Mouse (Mus musculus) Patski (cell line): ENCODE measurements around the gene Trappc10. TPM values are rescaled to one million over a fixed set of nuclear protein-coding genes. Genes with fewer than 3 reads are reported as not detected.

ENCODE experiments used
- ATAC-seq: fragments of 100-300 bp; one replicate; pipeline ENCODE4 v1.8.0; 2021
- CTCF ChIA-PET: fragments of 350-600 bp; sonication (Branson Sonifier 250); formaldehyde crosslinking; loops from one replicate; lab custom pipeline; 2022; ENCODE audit warnings: inconsistent platforms; lab: Charles Lee
- POLR2A ChIA-PET: fragments of 350-600 bp; sonication (Branson Sonifier 250); formaldehyde crosslinking; loops from one replicate; lab custom pipeline; 2022; ENCODE audit warnings: antibody characterized with exemption, inconsistent platforms; lab: Charles Lee
- DNase-seq: peaks from one replicate; pipeline ENCODE4 v3.0.0-alpha.2; 2011; ENCODE audit warnings: low read depth, low spot score
- H3K27me3 ChIP-seq: fragments of 371-371 bp; one replicate; pipeline ENCODE4 v1.5.1; 2021
- CTCF ChIP-seq: fragments of 100-300 bp; IDR thresholded peaks from one replicate; pipeline ENCODE4 v1.5.1; 2021
- in situ Hi-C: fragments of 300-500 bp; cut with MboI; formaldehyde crosslinking; loops from 3 replicates; pipeline ENCODE4 v1.11.1; 2018; ENCODE audit warnings: low pct_unique_long_range_greater_than_20kb, mixed read lengths
- polyA plus RNA-seq: library from polyadenylated mRNA; unstranded; gene quantifications from one replicate; pipeline ENCODE4 v1.2.3, GENCODE M21; 2021

Gene Trappc10
- polyA plus RNA-seq, 1 experiment from 2014 or later = 40.0 TPM

DNA sequence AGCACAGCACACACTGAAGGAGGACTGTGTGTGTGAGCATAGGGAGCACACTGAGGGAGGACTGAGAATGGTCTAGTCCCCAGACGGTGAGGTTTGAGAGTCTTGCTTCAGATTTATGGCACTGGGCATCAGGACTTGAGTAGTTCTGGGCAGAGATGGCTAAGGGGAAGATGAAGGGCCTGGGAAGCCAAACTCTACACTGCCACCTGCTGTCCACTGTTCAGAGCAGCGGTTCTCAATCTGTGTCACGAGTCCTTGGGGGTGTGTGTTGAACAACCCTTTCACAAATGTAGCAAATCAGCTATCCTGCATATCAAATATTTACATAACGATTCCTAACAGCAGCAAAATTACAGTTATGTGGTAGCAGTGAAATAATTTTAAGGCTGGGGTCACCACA lies 80.5 kb downstream of the Trappc10 start:
- CTCF ChIA-PET = interaction anchor here (1.1 to 5.7 kb wide), 5 partner anchors 11 to 146 kb away, joined by 3 to 41 read pairs (median 4); partner anchors contain the start of gene Pwp2
- POLR2A ChIA-PET = no interaction called here
- no peaks in the 10 kb centered on the region for H3K27me3 ChIP-seq
- in situ Hi-C loops = loop anchor here (5.0 kb wide), 2 partner anchors 87 to 132 kb away; no protein-coding TSS in a partner anchor
- ATAC-seq = no peak
- no peak for TF ChIP-seq CTCF
- no peak for DNase-seq

DNA sequence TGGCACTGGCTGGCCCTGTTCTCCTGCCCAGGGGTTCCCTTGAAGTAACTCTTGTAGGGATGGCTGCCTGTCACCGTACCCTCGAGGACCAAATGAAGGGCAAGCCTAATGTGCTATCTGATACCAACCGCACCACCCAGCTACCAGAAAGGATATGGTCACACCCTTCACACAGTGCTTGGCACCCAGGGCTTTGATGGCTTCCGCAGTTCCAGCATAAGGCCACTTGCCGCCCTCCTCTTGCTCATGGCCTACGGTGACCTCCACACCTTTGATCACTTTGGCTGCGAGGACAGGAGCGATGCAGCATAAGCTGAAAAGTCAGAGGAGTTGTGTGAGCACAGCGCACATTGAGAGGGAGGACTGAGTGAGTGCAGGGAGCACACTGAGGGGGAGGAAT lies 81.2 kb downstream of the Trappc10 start:
- ATAC-seq (no peak), DNase-seq (no peak)
- no peaks in the 10 kb centered on the region for H3K27me3 ChIP-seq
- TF ChIP-seq CTCF = no peak
- ChIA-PET CTCF (interaction anchor here (0.8 to 5.7 kb wide), 6 partner anchors 62 to 145 kb away, joined by 3 to 41 read pairs (median 10); partner anchors contain the start of gene Icosl), POLR2A (no interaction called here)
- in situ Hi-C loops = loop anchor here (5.0 kb wide), 2 partner anchors 86 to 131 kb away; no protein-coding TSS in a partner anchor

DNA sequence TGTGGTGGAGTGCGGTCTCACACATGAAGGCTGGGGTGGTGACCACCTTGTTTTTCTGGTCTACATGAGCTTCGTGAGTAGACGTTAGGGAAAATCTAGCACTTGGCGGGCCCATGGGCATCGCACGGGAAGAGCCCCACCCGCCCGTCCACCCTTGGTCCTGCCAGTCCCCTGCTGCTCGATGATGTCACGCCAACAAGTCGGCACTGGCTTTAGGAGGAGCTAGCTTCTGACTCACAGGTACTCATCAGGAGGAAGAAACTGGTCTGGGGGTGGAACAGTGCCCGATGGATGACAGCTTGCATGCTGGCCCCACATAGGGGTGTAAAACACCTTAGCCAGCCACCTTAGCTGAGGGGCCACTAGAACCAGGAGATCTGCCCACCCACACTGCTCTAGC lies 81.8 kb downstream of the Trappc10 start:
- H3K27me3 ChIP-seq = no peaks in the 10 kb centered on the region
- no peak for TF ChIP-seq CTCF
- in situ Hi-C loops = loop anchor here (5.0 kb wide), 2 partner anchors 85 to 130 kb away; no protein-coding TSS in a partner anchor
- ChIA-PET CTCF (interaction anchor here (0.8 to 5.7 kb wide), 6 partner anchors 12 to 158 kb away, joined by 3 to 41 read pairs (median 4); partner anchors contain the start of gene Icosl), POLR2A (no interaction called here)
- ATAC-seq (no peak), DNase-seq (no peak)

DNA sequence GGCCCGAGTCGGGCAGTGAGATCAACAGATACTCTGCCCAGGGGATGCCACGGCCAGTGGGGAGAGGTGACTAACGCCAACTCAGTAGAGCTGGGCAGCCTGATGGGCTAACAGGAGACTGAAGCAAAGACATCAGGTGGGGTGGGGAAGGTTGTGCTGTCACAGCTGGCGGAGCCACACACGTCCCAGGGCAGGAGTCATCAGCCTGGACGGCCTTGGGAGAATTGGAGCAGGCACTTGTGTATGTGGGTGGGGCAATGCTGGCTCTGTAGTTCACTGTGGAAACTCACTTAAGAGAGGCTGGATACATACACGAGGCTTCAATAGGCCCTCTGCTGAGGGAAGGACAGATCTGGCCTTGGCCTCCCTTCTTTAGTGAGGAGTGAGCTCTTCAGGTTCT lies 83.3 kb downstream of the Trappc10 start:
- POLR2A ChIA-PET = no interaction called here
- DNase-seq (no peak), ATAC-seq (no peak)
- no peak for TF ChIP-seq CTCF
- no peaks in the 10 kb centered on the region for H3K27me3 ChIP-seq
- in situ Hi-C loops = loop anchor here (5.0 kb wide), 2 partner anchors 84 to 129 kb away; no protein-coding TSS in a partner anchor
- CTCF ChIA-PET = interaction anchor here (0.8 to 5.7 kb wide), 5 partner anchors 9 to 143 kb away, joined by 3 to 41 read pairs (median 3); partner anchors contain the start of genes D10Jhu81e and Icosl

DNA sequence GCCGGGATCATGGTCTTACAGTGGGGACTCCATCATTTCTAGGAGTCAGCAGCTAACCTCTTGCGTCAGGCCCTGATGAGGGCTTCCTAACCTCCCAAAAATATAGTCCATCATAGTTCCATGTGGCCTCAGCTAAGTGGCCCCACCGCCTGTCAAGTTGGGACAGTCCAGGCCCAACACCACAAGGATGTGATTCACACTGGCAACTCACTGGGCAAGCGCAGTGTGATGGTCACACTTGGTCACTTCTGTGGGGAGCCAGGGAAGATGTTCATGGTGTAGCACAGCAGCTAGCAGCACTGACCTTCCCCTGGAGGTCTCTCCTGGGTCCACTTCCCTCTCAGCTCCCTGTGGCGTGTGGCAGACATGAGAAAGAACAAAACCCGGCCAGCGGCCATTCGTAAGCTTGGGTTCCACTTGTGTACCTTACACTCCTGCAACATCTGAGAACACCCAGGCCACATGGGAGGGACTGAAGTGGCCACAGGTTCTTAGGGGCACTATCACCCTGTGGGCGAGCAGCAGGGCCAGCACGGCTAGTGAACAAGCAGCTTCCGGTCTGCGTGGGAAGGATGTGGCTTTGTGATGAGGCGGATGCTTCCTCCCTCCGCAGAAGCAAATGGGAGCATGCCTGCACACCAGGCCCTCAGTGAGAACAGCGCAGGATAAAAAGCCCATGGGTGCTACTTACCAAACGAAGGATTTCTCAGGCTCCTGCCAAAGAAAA lies 83.9 kb downstream of the Trappc10 start:
- no peaks in the 10 kb centered on the region for H3K27me3 ChIP-seq
- DNase-seq = no peak
- TF ChIP-seq CTCF = no peak
- ChIA-PET CTCF (interaction anchor here (0.9 to 5.7 kb wide), 7 partner anchors 9 to 142 kb away, joined by 3 to 41 read pairs (median 4); partner anchors contain the start of gene D10Jhu81e), POLR2A (interaction anchor here (0.6 kb wide), 1 partner anchor 13 kb away, joined by 3 read pairs; no protein-coding TSS in a partner anchor)
- in situ Hi-C loops = loop anchor here (5.0 kb wide), 2 partner anchors 83 to 128 kb away; no protein-coding TSS in a partner anchor
- no peak for ATAC-seq

DNA sequence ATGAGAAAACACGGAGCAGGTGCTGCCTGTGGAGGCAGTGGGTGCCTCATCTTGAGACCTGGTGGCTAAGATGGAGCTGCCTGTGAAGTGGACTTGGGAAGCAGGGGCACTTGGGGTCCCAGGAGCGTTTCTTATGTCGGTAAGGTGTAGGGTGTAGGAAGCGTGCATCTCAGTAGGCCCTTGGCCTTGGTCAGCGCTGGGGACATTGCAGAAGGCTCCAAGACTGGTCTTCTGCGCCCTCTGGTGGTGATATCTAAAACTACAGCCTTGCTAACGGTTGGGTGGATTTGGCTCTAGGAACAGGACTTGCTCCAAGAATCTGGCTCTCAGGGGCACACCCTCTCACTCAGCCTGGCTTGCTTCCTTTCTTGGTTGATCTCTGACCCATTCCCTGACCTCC lies 84.5 kb downstream of the Trappc10 start:
- no peaks in the 10 kb centered on the region for H3K27me3 ChIP-seq
- in situ Hi-C loops = loop anchor here (5.0 kb wide), 2 partner anchors 83 to 128 kb away; no protein-coding TSS in a partner anchor
- POLR2A ChIA-PET = interaction anchor here (0.6 kb wide), 1 partner anchor 12 kb away, joined by 3 read pairs; no protein-coding TSS in a partner anchor
- TF ChIP-seq CTCF = no peak
- ATAC-seq (peak; percentile 52), DNase-seq (no peak)
- CTCF ChIA-PET = interaction anchor here (0.8 to 5.7 kb wide), 7 partner anchors 9 to 142 kb away, joined by 3 to 41 read pairs (median 4); partner anchors contain the start of gene D10Jhu81e

DNA sequence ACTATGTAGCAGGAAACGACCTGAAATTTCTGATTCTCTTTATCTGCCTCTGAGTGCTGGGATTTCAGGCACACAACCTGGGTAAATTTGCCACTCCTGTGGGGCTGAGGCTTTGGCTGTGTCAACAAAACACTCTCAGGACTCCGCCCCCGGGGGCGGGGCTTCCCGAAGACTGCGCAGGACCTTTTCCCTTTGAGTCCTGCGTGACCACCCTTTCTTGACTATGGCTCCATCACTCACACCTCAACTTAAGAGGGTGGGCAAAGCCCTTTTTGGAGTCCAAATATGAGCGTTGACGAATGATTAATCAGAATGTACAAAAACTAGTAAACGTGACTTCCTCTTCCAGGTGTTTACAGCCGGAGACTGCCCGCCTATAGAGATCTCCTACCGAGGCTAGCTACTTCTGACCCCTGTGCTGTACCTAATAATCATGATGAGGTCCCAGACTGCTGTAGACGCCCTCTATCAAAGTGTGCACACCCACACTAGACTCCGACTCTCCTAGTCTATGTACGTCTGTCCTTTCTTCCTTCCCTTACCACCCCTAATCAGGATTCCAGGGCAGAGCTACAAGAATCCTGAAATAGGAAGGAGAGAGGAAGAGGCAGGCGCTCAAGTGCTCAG lies 85.1 kb downstream of the Trappc10 start:
- ATAC-seq = no peak

DNA sequence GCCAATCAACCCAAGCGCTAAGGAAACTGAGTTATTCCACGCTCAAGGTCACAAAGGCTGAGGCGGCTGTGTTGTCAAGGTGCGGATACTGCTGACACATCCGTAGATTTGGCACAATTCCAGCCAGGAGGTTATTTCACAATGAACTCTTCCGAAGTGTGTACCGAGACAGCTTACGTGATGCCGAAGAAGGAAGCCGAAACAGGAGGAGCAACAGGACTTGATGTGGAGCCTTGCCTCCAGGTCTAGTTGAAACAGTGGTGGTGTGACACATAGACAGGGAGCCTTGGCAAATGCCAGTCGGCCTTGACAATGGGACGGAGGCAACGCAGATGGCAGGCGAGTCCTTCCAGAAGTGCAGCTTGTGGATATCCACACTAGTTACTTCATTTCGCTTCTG lies 86.4 kb downstream of the Trappc10 start:
- POLR2A ChIA-PET = interaction anchor here (0.7 kb wide), 1 partner anchor 52 kb away, joined by 3 read pairs; no protein-coding TSS in a partner anchor
- no peak for DNase-seq
- CTCF ChIA-PET = no interaction called here
- TF ChIP-seq CTCF = no peak
- in situ Hi-C loops = no loop called here
- ATAC-seq = no peak
- H3K27me3 ChIP-seq = no peaks in the 10 kb centered on the region

More for the DNA sequence above, 85.1 kb downstream of the Trappc10 start:
- no peak for TF ChIP-seq CTCF
- ChIA-PET POLR2A (no interaction called here), CTCF (interaction anchor here (0.8 to 4.5 kb wide), 5 partner anchors 8 to 132 kb away, joined by 3 to 33 read pairs (median 4); no protein-coding TSS in a partner anchor)
- DNase-seq = no peak
- no peaks in the 10 kb centered on the region for H3K27me3 ChIP-seq
- in situ Hi-C loops = no loop called here

DNA sequence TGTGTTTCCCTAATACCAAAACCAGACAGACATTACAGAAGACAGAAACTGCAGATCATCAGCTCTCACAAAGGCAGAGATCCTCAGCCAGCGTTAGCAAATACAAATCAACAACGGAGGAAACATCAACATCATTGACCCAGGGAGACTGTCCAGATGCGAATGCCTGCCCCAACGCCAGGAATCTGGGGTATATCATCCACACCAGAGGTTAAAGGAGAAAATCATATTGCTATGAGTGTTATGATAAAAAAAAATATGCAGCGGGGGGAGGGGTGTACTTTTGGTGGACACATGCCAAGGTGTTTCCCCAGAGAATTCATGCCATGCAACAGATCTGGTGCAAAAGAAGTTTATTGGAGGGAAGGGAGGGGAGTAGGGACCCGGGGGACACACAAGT lies 87.5 kb downstream of the Trappc10 start:
- ChIA-PET POLR2A (interaction anchor here (0.5 to 0.8 kb wide), 2 partner anchors 13 to 147 kb away, joined by 3 read pairs; partner anchors contain the start of genes D10Jhu81e and Pfkl), CTCF (no interaction called here)
- in situ Hi-C loops = no loop called here
- no peak for TF ChIP-seq CTCF
- ATAC-seq (no peak), DNase-seq (no peak)
- no peaks in the 10 kb centered on the region for H3K27me3 ChIP-seq
